Mouse (Mus musculus) pancreas, adult 10 weeks (tissue): ENCODE data around the gene Ccnq. TPM values are rescaled to one million over a fixed set of nuclear protein-coding genes. Genes with fewer than 3 reads are reported as not detected.

Source experiments
- polyA plus RNA-seq: library from polyadenylated mRNA; stranded (reverse); fragments of 350-450 nt; fragmentation: Illumina TruSeq; extraction: RNeasy Lipid Tissue Mini Kit (QIAGEN cat#74804); gene quantifications from one replicate; pipeline ENCODE4 v1.2.3, GENCODE M21; 2015; ENCODE audit warnings: low read depth, low replicate concordance; ENCODE audit not compliant: insufficient read depth

Gene Ccnq
- polyA plus RNA-seq: 4.7 TPM

GRCm38 (mm10) chr11:78750885-78751842 is at the start of gene Ccnq:
Gene Ccnq (minus strand): TSS chr11:78751729.

Other genes with a start within 250 kb of the Ccnq start
- not detected for gene Sebox, start 248.3 kb downstream of the Ccnq start, polyA plus RNA-seq
- 4.0 TPM for gene Tmem199, start 239.6 kb downstream of the Ccnq start, polyA plus RNA-seq
- 12.8 TPM for gene Poldip2, start 239.5 kb downstream of the Ccnq start, polyA plus RNA-seq
- 11.8 TPM for gene Tnfaip1, start 215.4 kb downstream of the Ccnq start, polyA plus RNA-seq
- gene Ift20, start 215.4 kb downstream of the Ccnq start, polyA plus RNA-seq: 65.8 TPM
- gene Tmem97, start 201.0 kb downstream of the Ccnq start, polyA plus RNA-seq: 164 TPM
- 6.3 TPM for gene Nlk, start 54.4 kb downstream of the Ccnq start, polyA plus RNA-seq
- 5.3 TPM for gene Lyrm9, start 74.9 kb upstream of the Ccnq start, polyA plus RNA-seq
- not detected for gene Nos2, start 169.1 kb upstream of the Ccnq start, polyA plus RNA-seq
- 26.2 TPM for gene Lgals9, start 233.2 kb upstream of the Ccnq start, polyA plus RNA-seq